Mouse (Mus musculus): ENCODE measurements around the gene 1700001C02Rik. TPM values are rescaled to one million over a fixed set of nuclear protein-coding genes. Genes with fewer than 3 reads are reported as not detected.

1700001C02Rik gene
- not detected for polyA plus RNA-seq (2014; fragmentation: Illumina TruSeq; extraction: RNeasy Lipid Tissue Mini Kit (QIAGEN cat#74804); ENCODE audit: low read depth, low replicate concordance)

GRCm38 (mm10) chr5:30465861-30466260 is at the start of gene 1700001C02Rik:
1700001C02Rik (plus strand) TSS chr5:30466047.

GRCm38 (mm10) chr5:30461821-30462220 is 4.0 kb upstream of the 1700001C02Rik start, which contains the start of gene Otof:
Otof (minus strand) TSS chr5:30461932.

Other genes starting within 250 kb of the 1700001C02Rik start
- 45.8 TPM for gene Selenoi, start 233.5 kb upstream of the 1700001C02Rik start, polyA plus RNA-seq (2014; fragmentation: Illumina TruSeq; extraction: RNeasy Lipid Tissue Mini Kit (QIAGEN cat#74804); ENCODE audit: low read depth, low replicate concordance)
- not detected for gene Drc1, start 184.7 kb upstream of the 1700001C02Rik start, polyA plus RNA-seq (2014; fragmentation: Illumina TruSeq; extraction: RNeasy Lipid Tissue Mini Kit (QIAGEN cat#74804); ENCODE audit: low read depth, low replicate concordance)
- not detected for gene Otof, start 4.1 kb upstream of the 1700001C02Rik start, polyA plus RNA-seq (2014; fragmentation: Illumina TruSeq; extraction: RNeasy Lipid Tissue Mini Kit (QIAGEN cat#74804); ENCODE audit: low read depth, low replicate concordance)
- gene Cib4, start 79.8 kb downstream of the 1700001C02Rik start, polyA plus RNA-seq (2014; fragmentation: Illumina TruSeq; extraction: RNeasy Lipid Tissue Mini Kit (QIAGEN cat#74804); ENCODE audit: low read depth, low replicate concordance) = not detected
- 216 TPM for gene Kcnk3, start 122.1 kb downstream of the 1700001C02Rik start, polyA plus RNA-seq (2014; fragmentation: Illumina TruSeq; extraction: RNeasy Lipid Tissue Mini Kit (QIAGEN cat#74804); ENCODE audit: low read depth, low replicate concordance)
- gene Slc35f6, start 181.9 kb downstream of the 1700001C02Rik start, polyA plus RNA-seq (2014; fragmentation: Illumina TruSeq; extraction: RNeasy Lipid Tissue Mini Kit (QIAGEN cat#74804); ENCODE audit: low read depth, low replicate concordance) = 15.9 TPM
- 5.1 TPM for gene Cenpa, start 200.7 kb downstream of the 1700001C02Rik start, polyA plus RNA-seq (2014; fragmentation: Illumina TruSeq; extraction: RNeasy Lipid Tissue Mini Kit (QIAGEN cat#74804); ENCODE audit: low read depth, low replicate concordance)
- gene Dpysl5, start 245.5 kb downstream of the 1700001C02Rik start, polyA plus RNA-seq (2014; fragmentation: Illumina TruSeq; extraction: RNeasy Lipid Tissue Mini Kit (QIAGEN cat#74804); ENCODE audit: low read depth, low replicate concordance) = not detected

Measured in adrenal gland, adult 10 weeks (tissue).